Mouse (Mus musculus) midbrain, embryonic 11.5 days (tissue): ENCODE measurements around the gene Slc6a20a. TPM values are rescaled to one million over a fixed set of nuclear protein-coding genes. Genes with fewer than 3 reads are reported as not detected.

Experiments used
- ATAC-seq: fragments of 200-750 bp; cut with Nextera tagmentation; 2 replicates; pipeline ENCODE4 v1.8.0; 2017; ENCODE audit warnings: moderate TSS enrichment, moderate library complexity; ENCODE audit not compliant: low FRiP score
- DNase-seq: peaks from one replicate; pipeline ENCODE4 v3.0.0; 2015; ENCODE audit warnings: low spot score; ENCODE audit errors: missing footprints
- H3K27ac ChIP-seq: fragments of 300-500 bp; sonication (generic); 2 replicates; pipeline ENCODE4 v1.5.1; 2014; ENCODE audit warnings: low read depth, low read length
- H3K27me3 ChIP-seq: fragments of 300-500 bp; sonication (generic); 2 replicates; pipeline ENCODE4 v1.6.1; 2014; ENCODE audit warnings: mild to moderate bottlenecking, low read length, moderate library complexity, mixed read lengths; ENCODE audit not compliant: control insufficient read depth, insufficient read depth
- H3K36me3 ChIP-seq: fragments of 300-500 bp; sonication (generic); 2 replicates; pipeline ENCODE4 v1.6.1; 2014; ENCODE audit warnings: mild to moderate bottlenecking, low read length, moderate library complexity, mixed read lengths; ENCODE audit not compliant: control insufficient read depth, insufficient read depth
- H3K4me1 ChIP-seq: fragments of 300-500 bp; sonication (generic); 2 replicates; pipeline ENCODE4 v1.6.1; 2014; ENCODE audit warnings: low read length; ENCODE audit not compliant: control insufficient read depth, insufficient read depth
- H3K4me2 ChIP-seq: fragments of 300-500 bp; sonication (generic); 2 replicates; pipeline ENCODE4 v1.6.1; 2014; ENCODE audit warnings: mild to moderate bottlenecking, moderate library complexity
- H3K4me3 ChIP-seq: fragments of 300-500 bp; sonication (generic); 2 replicates; pipeline ENCODE4 v1.5.1; 2014; ENCODE audit warnings: low read depth, low read length
- H3K9ac ChIP-seq: fragments of 300-500 bp; sonication (generic); 2 replicates; pipeline ENCODE4 v1.6.1; 2014; ENCODE audit warnings: low read length
- H3K9me3 ChIP-seq: fragments of 300-500 bp; sonication (generic); 2 replicates; pipeline ENCODE4 v1.6.1; 2016; ENCODE audit warnings: low read length; ENCODE audit not compliant: control insufficient read depth
- WGBS: fragments of 180-500 bp; shearing (Covaris S2); extraction: QIAGEN DNeasy Blood & Tissue Kit; methylation state at CpG from one replicate; pipeline ENCODE4 v1.1.7; 2014; 5-methylcytosine and 5-hydroxymethylcytosine counted together
- polyA plus RNA-seq: library from polyadenylated mRNA; unstranded; fragments of >200 nt; fragmentation: Nextera tagmentation; extraction: Ambion mirVana; gene quantifications from 2 replicates; pipeline ENCODE4 v1.2.1, GENCODE M21; 2014

The Slc6a20a gene
- polyA plus RNA-seq, 1 experiment from 2014 or later: 2.6 TPM

DNA sequence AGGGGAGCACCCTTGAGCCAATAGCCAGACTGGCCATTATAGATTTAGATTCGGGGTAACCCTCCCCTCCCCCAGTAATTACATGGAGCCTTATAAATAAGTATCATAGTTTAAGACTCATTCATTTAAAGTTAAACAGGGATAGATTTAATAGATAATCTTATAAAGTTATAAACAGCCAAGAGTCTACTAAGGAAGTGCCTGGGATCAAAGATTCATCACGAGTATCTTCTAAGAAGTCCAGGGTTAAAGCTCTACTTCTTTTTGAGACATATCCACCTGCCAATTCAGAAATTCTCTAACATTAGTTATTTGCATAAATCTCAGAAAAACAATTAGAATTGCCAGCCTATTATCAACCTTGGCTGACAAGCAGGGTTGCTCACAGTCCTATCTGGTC lies 53.9 kb downstream of the Slc6a20a start:
- DNase-seq (no peak), ATAC-seq (no peak)
- H3K27me3 ChIP-seq: no peaks in the 10 kb centered on the region
- peaks cover 2% of the 10 kb centered on the region; the same call in 1 of the 2 replicates for H3K4me1 ChIP-seq
- H3K27ac ChIP-seq: no peak overlapping the region
- H3K4me2 ChIP-seq: no peak overlapping the region
- H3K9ac ChIP-seq: no peak overlapping the region
- H3K9me3 ChIP-seq: no peaks in the 10 kb centered on the region
- no peak overlapping the region for H3K4me3 ChIP-seq
- no peaks in the 10 kb centered on the region for H3K36me3 ChIP-seq
- 86% methylated on average over 2 of the region's 2 CpGs for WGBS

- H3K4me1 ChIP-seq: no peaks in the 10 kb centered on the region
- no peak overlapping the region for H3K4me2 ChIP-seq
- no peak for ATAC-seq
- no peak overlapping the region for H3K27ac ChIP-seq
- H3K4me3 ChIP-seq: no peak overlapping the region
- WGBS: 87% methylated on average over 5 of the region's 5 CpGs
- no peak for DNase-seq
- no peak overlapping the region for H3K9ac ChIP-seq
- H3K9me3 ChIP-seq: no peaks in the 10 kb centered on the region
- no peaks in the 10 kb centered on the region for H3K27me3 ChIP-seq
- H3K36me3 ChIP-seq: no peaks in the 10 kb centered on the region
Observed at GRCm38 (mm10) chr9:123620311-123621098, 58.2 kb downstream of the Slc6a20a start.

- no peak for DNase-seq
- no peak overlapping the region for H3K27ac ChIP-seq
- ATAC-seq: no peak
- no peak overlapping the region for H3K4me3 ChIP-seq
- H3K9me3 ChIP-seq: no peaks in the 10 kb centered on the region
- no peak overlapping the region for H3K9ac ChIP-seq
- H3K4me1 ChIP-seq: no peaks in the 10 kb centered on the region
- H3K36me3 ChIP-seq: no peaks in the 10 kb centered on the region
- H3K4me2 ChIP-seq: no peak overlapping the region
- 84% methylated on average over 1 of the region's 1 CpGs for WGBS
- H3K27me3 ChIP-seq: no peaks in the 10 kb centered on the region
Observed at GRCm38 (mm10) chr9:123601529-123601928, 77.2 kb downstream of the Slc6a20a start.

DNA sequence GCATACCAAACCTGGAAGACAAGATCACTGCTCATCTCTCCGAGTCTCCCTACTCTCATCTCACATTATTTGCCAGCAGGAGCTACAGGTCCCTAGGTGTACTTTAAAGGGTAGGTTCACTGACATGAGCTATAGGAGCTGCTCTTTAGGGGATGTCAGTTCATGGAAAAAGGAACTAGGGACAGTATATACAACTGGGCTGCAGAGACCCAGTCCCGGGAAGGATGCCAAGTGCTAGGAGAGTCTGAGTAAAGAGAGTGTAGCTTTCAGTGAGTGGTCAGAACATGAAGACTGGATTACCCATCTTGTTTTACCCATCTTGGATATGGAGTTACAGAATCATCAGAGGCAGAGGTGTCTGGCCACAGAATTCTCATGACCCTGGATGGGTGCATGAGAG lies 81.3 kb downstream of the Slc6a20a start:
- no peak overlapping the region for H3K4me2 ChIP-seq
- no peaks in the 10 kb centered on the region for H3K36me3 ChIP-seq
- WGBS: 96% methylated on average over 2 of the region's 2 CpGs
- H3K27ac ChIP-seq: no peak overlapping the region
- ATAC-seq (no peak), DNase-seq (no peak)
- H3K9me3 ChIP-seq: no peaks in the 10 kb centered on the region
- H3K9ac ChIP-seq: no peak overlapping the region
- H3K4me3 ChIP-seq: no peak overlapping the region
- no peaks in the 10 kb centered on the region for H3K27me3 ChIP-seq
- H3K4me1 ChIP-seq: no peaks in the 10 kb centered on the region

DNA sequence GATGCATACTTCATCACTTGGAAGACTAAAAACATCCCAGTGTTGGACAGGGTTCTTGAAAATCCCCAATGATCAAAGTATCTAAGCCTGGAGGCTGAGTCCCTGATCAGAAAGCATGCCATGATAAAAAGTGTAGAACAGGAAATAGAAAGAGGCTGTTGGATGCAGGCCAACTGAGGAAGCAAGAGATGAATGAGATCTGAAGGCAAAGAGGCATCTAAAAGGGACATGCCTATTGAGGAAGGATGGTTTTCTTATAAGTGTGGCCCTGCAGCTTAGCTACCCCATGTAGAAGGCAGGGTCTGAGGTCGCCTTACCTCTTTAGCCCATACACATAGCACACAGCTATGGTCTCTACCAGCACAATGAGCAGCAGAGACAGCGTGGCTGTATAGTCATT lies 81.8 kb downstream of the Slc6a20a start:
- no peaks in the 10 kb centered on the region for H3K36me3 ChIP-seq
- no peaks in the 10 kb centered on the region for H3K9me3 ChIP-seq
- H3K4me1 ChIP-seq: no peaks in the 10 kb centered on the region
- WGBS: 89% methylated on average over 2 of the region's 2 CpGs
- no peak for DNase-seq
- H3K4me3 ChIP-seq: no peak overlapping the region
- no peak overlapping the region for H3K4me2 ChIP-seq
- H3K27me3 ChIP-seq: no peaks in the 10 kb centered on the region
- no peak for ATAC-seq
- H3K9ac ChIP-seq: no peak overlapping the region
- no peak overlapping the region for H3K27ac ChIP-seq

DNA sequence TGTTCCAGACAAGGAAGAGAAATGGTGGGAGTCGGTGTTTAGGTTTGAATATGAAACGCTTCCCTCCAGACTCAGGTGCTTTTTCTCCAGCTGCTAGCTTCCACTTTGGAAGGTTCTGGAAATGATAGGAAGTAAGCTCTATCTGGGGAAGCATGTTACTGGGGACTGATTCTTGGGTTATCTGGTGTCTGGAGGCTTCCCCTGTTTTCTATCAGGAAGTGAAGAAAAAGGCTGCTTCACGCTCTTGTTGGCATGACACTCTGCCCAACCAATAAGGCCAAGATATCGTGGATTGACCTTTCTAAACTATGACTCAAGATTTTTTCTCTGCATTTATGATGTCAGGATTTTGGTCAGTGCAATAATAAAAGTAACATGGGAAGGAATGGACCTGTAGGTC lies 83.5 kb downstream of the Slc6a20a start:
- no peak for DNase-seq
- Histone ChIP-seq H3K4me1 (no peaks in the 10 kb centered on the region), H3K9ac (no peak overlapping the region), H3K9me3 (no peaks in the 10 kb centered on the region), H3K4me3 (no peak overlapping the region), H3K27me3 (no peaks in the 10 kb centered on the region), H3K4me2 (no peak overlapping the region), H3K36me3 (no peaks in the 10 kb centered on the region), H3K27ac (no peak overlapping the region)
- ATAC-seq: no peak
- WGBS: 94% methylated on average over 4 of the region's 4 CpGs

- whole genome bisulfite sequencing: 83% methylated on average over 7 of the region's 7 CpGs
- DNase-seq (no peak), ATAC-seq (no peak)
- Histone ChIP-seq H3K4me1 (no peaks in the 10 kb centered on the region), H3K36me3 (peaks cover 5% of the 10 kb centered on the region; the same call in 1 of the 2 replicates), H3K9ac (no peak overlapping the region), H3K4me3 (no peak overlapping the region), H3K27me3 (no peaks in the 10 kb centered on the region), H3K27ac (no peak overlapping the region), H3K9me3 (no peaks in the 10 kb centered on the region), H3K4me2 (no peak overlapping the region)
Observed at GRCm38 (mm10) chr9:123589240-123589910, 89.3 kb downstream of the Slc6a20a start.

Other genes with a start within 250 kb of the Slc6a20a start
- gene Limd1, start 200.2 kb downstream of the Slc6a20a start, polyA plus RNA-seq: 43.3 and 46.4 TPM in 2 replicates
- 53.9 and 63.3 TPM in 2 replicates for gene Sacm1l, start 149.1 kb downstream of the Slc6a20a start, polyA plus RNA-seq
- 0.11 and 0.22 TPM in 2 replicates for gene Slc6a20b, start 46.3 kb downstream of the Slc6a20a start, polyA plus RNA-seq
- gene Ccr9, start 446 bp downstream of the Slc6a20a start, polyA plus RNA-seq: 0.22 and 0.34 TPM in 2 replicates
- 50.6 and 58.4 TPM in 2 replicates for gene Lztfl1, start 38.8 kb upstream of the Slc6a20a start, polyA plus RNA-seq
- gene Cxcr6, start 127.6 kb upstream of the Slc6a20a start, polyA plus RNA-seq: 0.16 and 0.19 TPM in 2 replicates
- gene Fyco1, start 173.0 kb upstream of the Slc6a20a start, polyA plus RNA-seq: 6.7 and 7.8 TPM in 2 replicates
- gene Xcr1, start 183.1 kb upstream of the Slc6a20a start, polyA plus RNA-seq: not detected in 2 replicates